Mouse (Mus musculus): ENCODE measurements around the gene Pdzk1. TPM values are rescaled to one million over a fixed set of nuclear protein-coding genes. Genes with fewer than 3 reads are reported as not detected.

Gene Pdzk1
- polyA plus RNA-seq, 1 experiment from 2014 or later, result 57.7 TPM

DNA sequence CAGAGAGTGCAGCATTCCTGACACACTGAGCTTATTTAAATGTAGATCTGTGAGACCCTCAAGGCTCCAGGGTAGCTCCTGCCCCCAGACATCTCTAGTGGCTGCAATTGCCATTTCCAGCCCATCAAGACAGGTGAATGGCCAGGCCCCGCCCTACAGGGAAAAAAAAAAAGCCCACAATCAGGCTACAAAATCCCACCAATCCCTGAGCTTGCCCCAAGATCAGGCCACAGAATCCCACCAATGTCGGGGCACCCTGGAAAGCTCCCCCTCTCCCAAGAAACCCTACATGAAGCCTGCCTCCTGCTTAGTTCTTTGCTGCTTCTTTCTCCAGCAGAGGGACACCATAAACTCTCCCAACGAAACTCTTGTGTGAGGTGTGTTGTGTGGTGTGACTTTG is 20.9 kb upstream of the Pdzk1 start:
- H3K9ac ChIP-seq (replicated peaks), result no peak overlapping the region
- TF ChIP-seq EP300 (IDR thresholded peaks at IDR 0.05; ENCODE audit: low read depth) (no peak), CTCF (IDR thresholded peaks at IDR 0.05; ENCODE audit: low read depth) (no peak)
- no peak overlapping the region for H3K27ac ChIP-seq (ENCODE audit: low read depth)
- 84% methylated on average over 3 of the region's 3 CpGs for WGBS (ENCODE audit: insufficient replicate concordance)
- DNase-seq (no peak), ATAC-seq (no peak)
- no peaks in the 10 kb centered on the region for H3K9me3 ChIP-seq (ENCODE audit: low read length)
- no peaks in the 10 kb centered on the region for H3K27me3 ChIP-seq (ENCODE audit: insufficient read depth, low read length)
- no peaks in the 10 kb centered on the region for H3K36me3 ChIP-seq (replicated peaks; ENCODE audit: insufficient read depth, low read length)
- H3K4me1 ChIP-seq (ENCODE audit: insufficient read depth), result no peaks in the 10 kb centered on the region; the same call in 1 of the 2 replicates
- H3K4me3 ChIP-seq (ENCODE audit: low read depth, low read length), result no peak overlapping the region
- H3K4me2 ChIP-seq (ENCODE audit: low read depth, low read length), result no peak overlapping the region

DNA sequence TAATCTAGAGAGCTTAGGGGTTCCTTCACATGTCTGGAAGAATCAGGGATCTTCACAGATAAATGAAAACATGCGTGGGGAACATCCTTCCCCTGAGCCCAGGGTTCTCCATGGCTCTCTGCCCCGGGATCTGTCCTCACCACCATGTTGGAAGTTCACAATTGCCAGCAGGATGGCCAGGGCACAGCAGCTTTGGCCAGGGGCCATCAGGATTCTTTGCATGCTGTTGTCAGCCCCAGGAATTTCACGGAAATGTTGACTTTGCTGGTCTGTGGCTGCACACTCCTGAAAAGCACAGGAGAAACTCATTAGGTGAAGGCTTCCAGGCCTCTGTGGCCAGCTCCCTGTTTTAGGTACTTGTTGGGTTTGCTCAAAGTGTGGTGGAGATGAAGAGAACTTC is 20.4 kb upstream of the Pdzk1 start:
- peak; percentile 30 for DNase-seq
- WGBS (ENCODE audit: insufficient replicate concordance), result 69% methylated on average over 3 of the region's 3 CpGs

GRCm38 (mm10) chr3:96811232-96811631 is 17.9 kb upstream of the Pdzk1 start:
- Histone ChIP-seq H3K9ac (replicated peaks) (no peak overlapping the region), H3K4me3 (ENCODE audit: low read depth, low read length) (no peak overlapping the region), H3K4me1 (ENCODE audit: insufficient read depth) (peaks cover 3% of the 10 kb centered on the region; the same call in 1 of the 2 replicates), H3K36me3 (replicated peaks; ENCODE audit: insufficient read depth, low read length) (no peaks in the 10 kb centered on the region), H3K4me2 (ENCODE audit: low read depth, low read length) (no peak overlapping the region), H3K9me3 (ENCODE audit: low read length) (no peaks in the 10 kb centered on the region), H3K27me3 (ENCODE audit: insufficient read depth, low read length) (no peaks in the 10 kb centered on the region), H3K27ac (ENCODE audit: low read depth) (no peak overlapping the region)
- DNase-seq (no peak), ATAC-seq (no peak)
- TF ChIP-seq CTCF (IDR thresholded peaks at IDR 0.05; ENCODE audit: low read depth) (no peak), EP300 (IDR thresholded peaks at IDR 0.05; ENCODE audit: low read depth) (no peak)
- 67% methylated on average over 3 of the region's 3 CpGs for WGBS (ENCODE audit: insufficient replicate concordance)

More for the DNA sequence above, 20.4 kb upstream of the Pdzk1 start:
- no peaks in the 10 kb centered on the region for H3K36me3 ChIP-seq (replicated peaks; ENCODE audit: insufficient read depth, low read length)
- no peaks in the 10 kb centered on the region for H3K9me3 ChIP-seq (ENCODE audit: low read length)
- no peaks in the 10 kb centered on the region; the same call in 1 of the 2 replicates for H3K4me1 ChIP-seq (ENCODE audit: insufficient read depth)
- H3K4me2 ChIP-seq (ENCODE audit: low read depth, low read length), result no peak overlapping the region
- H3K27me3 ChIP-seq (ENCODE audit: insufficient read depth, low read length), result no peaks in the 10 kb centered on the region
- no peak overlapping the region for H3K9ac ChIP-seq (replicated peaks)
- TF ChIP-seq CTCF (IDR thresholded peaks at IDR 0.05; ENCODE audit: low read depth), result no peak
- no peak for TF ChIP-seq EP300 (IDR thresholded peaks at IDR 0.05; ENCODE audit: low read depth)
- no peak for ATAC-seq
- H3K4me3 ChIP-seq (ENCODE audit: low read depth, low read length), result no peak overlapping the region
- no peak overlapping the region for H3K27ac ChIP-seq (ENCODE audit: low read depth)

- DNase-seq (peak; percentile 86), ATAC-seq (peak; percentile 87)
- no peak overlapping the region for H3K9ac ChIP-seq (replicated peaks)
- no peaks in the 10 kb centered on the region for H3K9me3 ChIP-seq (ENCODE audit: low read length)
- peaks cover 3% of the 10 kb centered on the region; the same call in 1 of the 2 replicates for H3K4me1 ChIP-seq (ENCODE audit: insufficient read depth)
- TF ChIP-seq EP300 (IDR thresholded peaks at IDR 0.05; ENCODE audit: low read depth), result no peak
- TF ChIP-seq CTCF (IDR thresholded peaks at IDR 0.05; ENCODE audit: low read depth), result peak; percentile 82
- 33% methylated on average over 20 of the region's 20 CpGs for WGBS (ENCODE audit: insufficient replicate concordance)
- no peak overlapping the region for H3K27ac ChIP-seq (ENCODE audit: low read depth)
- peak overlapping the region; percentile 24 for H3K4me3 ChIP-seq (ENCODE audit: low read depth, low read length)
- H3K27me3 ChIP-seq (ENCODE audit: insufficient read depth, low read length), result no peaks in the 10 kb centered on the region
- H3K4me2 ChIP-seq (ENCODE audit: low read depth, low read length), result peak overlapping the region; percentile 65
- no peaks in the 10 kb centered on the region for H3K36me3 ChIP-seq (replicated peaks; ENCODE audit: insufficient read depth, low read length)
Measured at GRCm38 (mm10) chr3:96812395-96813091, 16.5 kb upstream of the Pdzk1 start.

DNA sequence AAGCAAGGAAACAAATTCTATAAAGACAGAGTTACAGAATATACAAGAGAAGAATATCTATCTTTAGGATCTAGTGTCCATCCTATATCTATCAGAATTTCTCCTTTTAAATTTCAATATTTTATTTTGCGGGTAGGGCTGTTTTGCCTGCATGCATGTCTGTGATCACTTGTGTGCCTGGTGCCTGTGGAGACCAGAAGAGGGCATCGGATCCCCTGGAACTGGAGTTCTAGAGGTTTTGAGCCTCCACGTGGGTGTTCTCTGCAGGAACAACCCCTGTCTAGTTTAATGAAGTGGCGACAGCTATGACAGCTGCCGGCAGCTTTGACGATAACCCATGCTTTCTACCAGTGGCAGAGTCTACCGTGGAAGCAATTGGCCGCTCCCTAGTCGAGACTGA is 16.0 kb upstream of the Pdzk1 start:
- peak; percentile 85 for ATAC-seq
- WGBS (ENCODE audit: insufficient replicate concordance), result 12% methylated on average over 9 of the region's 9 CpGs

GRCm38 (mm10) chr3:96813591-96814244 is 15.4 kb upstream of the Pdzk1 start:
- Histone ChIP-seq H3K27ac (ENCODE audit: low read depth) (no peak overlapping the region), H3K36me3 (replicated peaks; ENCODE audit: insufficient read depth, low read length) (no peaks in the 10 kb centered on the region), H3K4me2 (ENCODE audit: low read depth, low read length) (0 out of 2 replicates have a peak overlapping the region, but pooled peaks have one; percentile 65), H3K4me3 (ENCODE audit: low read depth, low read length) (no peak overlapping the region), H3K9me3 (ENCODE audit: low read length) (no peaks in the 10 kb centered on the region), H3K4me1 (ENCODE audit: insufficient read depth) (peaks cover 3% of the 10 kb centered on the region; the same call in 1 of the 2 replicates), H3K9ac (replicated peaks) (no peak overlapping the region), H3K27me3 (ENCODE audit: insufficient read depth, low read length) (no peaks in the 10 kb centered on the region)
- ATAC-seq, result no peak
- no peak for DNase-seq
- TF ChIP-seq CTCF (IDR thresholded peaks at IDR 0.05; ENCODE audit: low read depth) (no peak), EP300 (IDR thresholded peaks at IDR 0.05; ENCODE audit: low read depth) (no peak)
- 50% methylated on average over 7 of the region's 7 CpGs for WGBS (ENCODE audit: insufficient replicate concordance)

More for the DNA sequence above, 16.0 kb upstream of the Pdzk1 start:
- H3K4me1 ChIP-seq (ENCODE audit: insufficient read depth), result peaks cover 3% of the 10 kb centered on the region; the same call in 1 of the 2 replicates
- TF ChIP-seq CTCF (IDR thresholded peaks at IDR 0.05; ENCODE audit: low read depth) (peak; percentile 52), EP300 (IDR thresholded peaks at IDR 0.05; ENCODE audit: low read depth) (no peak)
- H3K27ac ChIP-seq (ENCODE audit: low read depth), result no peak overlapping the region
- peak overlapping the region; percentile 65 for H3K4me2 ChIP-seq (ENCODE audit: low read depth, low read length)
- no peaks in the 10 kb centered on the region for H3K9me3 ChIP-seq (ENCODE audit: low read length)
- H3K27me3 ChIP-seq (ENCODE audit: insufficient read depth, low read length), result no peaks in the 10 kb centered on the region
- H3K36me3 ChIP-seq (replicated peaks; ENCODE audit: insufficient read depth, low read length), result no peaks in the 10 kb centered on the region
- no peak overlapping the region for H3K9ac ChIP-seq (replicated peaks)
- peak overlapping the region; percentile 24 for H3K4me3 ChIP-seq (ENCODE audit: low read depth, low read length)
- DNase-seq, result peak; percentile 43
